ENCODE assay signal across 8 mouse cellular contexts in genomic region chr2:144247337-144247978, GRCm38 (mm10). TPM values are rescaled to one million over a fixed set of nuclear protein-coding genes. Genes with fewer than 3 reads are reported as not detected.
A peak's percentile ranks its signal among the peaks of the same experiment; 100 is the strongest.
DNase-seq lines count a peak whose midpoint lies in the region; ATAC-seq lines count a peak whose summit lies in the region.

No protein-coding gene starts in this region.

- no peak overlapping the region for H3K4me3 ChIP-seq in forebrain, embryonic 12.5 days (replicated peaks)
- H3K4me3 ChIP-seq in forebrain, embryonic 14.5 days (ENCODE audit: low read depth, low read length): no peak overlapping the region
- H3K4me3 ChIP-seq in liver, embryonic 13.5 days (replicated peaks): no peak overlapping the region

- WGBS in forebrain, embryonic 12.5 days: 44% methylated on average over 5 of the region's 5 CpGs
- WGBS in forebrain, embryonic 14.5 days: 50% methylated on average over 5 of the region's 5 CpGs
- 28% methylated on average over 5 of the region's 5 CpGs for WGBS in liver, embryonic 13.5 days (ENCODE audit: insufficient replicate concordance)

- H3K9me3 ChIP-seq in forebrain, embryonic 12.5 days: no peaks in the 10 kb centered on the region
- no peaks in the 10 kb centered on the region for H3K9me3 ChIP-seq in forebrain, embryonic 14.5 days (replicated peaks; ENCODE audit: control insufficient read depth, low read length)
- H3K9me3 ChIP-seq in liver, embryonic 13.5 days (replicated peaks): no peaks in the 10 kb centered on the region

- no peak overlapping the region for H3K9ac ChIP-seq in forebrain, embryonic 12.5 days
- H3K9ac ChIP-seq in forebrain, embryonic 14.5 days (ENCODE audit: low read length): no peak overlapping the region
- no peak overlapping the region for H3K9ac ChIP-seq in liver, embryonic 13.5 days

- ATAC-seq in forebrain, embryonic 12.5 days (ENCODE audit: low FRiP score): no peak
- ATAC-seq in forebrain, embryonic 14.5 days: no peak
- 0 out of 2 replicates have a peak, but pooled peaks have one; percentile 12 for ATAC-seq in liver, embryonic 13.5 days (ENCODE audit: low read depth)

- H3K4me1 ChIP-seq in forebrain, embryonic 12.5 days: no peaks in the 10 kb centered on the region
- H3K4me1 ChIP-seq in forebrain, embryonic 14.5 days (ENCODE audit: control insufficient read depth, insufficient read depth, low read length): no peaks in the 10 kb centered on the region
- peaks cover 17% of the 10 kb centered on the region for H3K4me1 ChIP-seq in liver, embryonic 13.5 days (replicated peaks)

- H3K4me2 ChIP-seq in forebrain, embryonic 12.5 days: no peak overlapping the region
- no peak overlapping the region for H3K4me2 ChIP-seq in forebrain, embryonic 14.5 days (ENCODE audit: low read length)
- no peak overlapping the region for H3K4me2 ChIP-seq in liver, embryonic 13.5 days

- H3K27ac ChIP-seq in forebrain, embryonic 12.5 days: 0 out of 2 replicates have a peak overlapping the region, but pooled peaks have one; percentile 2
- H3K27ac ChIP-seq in forebrain, embryonic 14.5 days (ENCODE audit: low read depth, low read length): no peak overlapping the region
- no peak overlapping the region; the same call in 1 of the 2 replicates for H3K27ac ChIP-seq in liver, embryonic 13.5 days

- no peak for DNase-seq in forebrain, embryonic 14.5 days (ENCODE audit: low spot score)
- DNase-seq in 416B (ENCODE audit: low read depth) (peak; percentile 77), MN1 (ENCODE audit: low spot score) (no peak)
- DNase-seq in heart, adult 18-20 months: peak; percentile 48 to 82
- no peak for DNase-seq in liver, embryonic 13.5 days
- DNase-seq in adrenal gland, adult 18-20 months (ENCODE audit: low spot score in 2 of 2): no peak
- no peak for DNase-seq in urinary bladder, postnatal 36 days (ENCODE audit: low spot score in 2 of 2)

- H3K36me3 ChIP-seq in forebrain, embryonic 12.5 days (replicated peaks): peaks cover 30% of the 10 kb centered on the region
- peaks cover 39% of the 10 kb centered on the region for H3K36me3 ChIP-seq in forebrain, embryonic 14.5 days (ENCODE audit: control insufficient read depth, insufficient read depth, low read length)
- H3K36me3 ChIP-seq in liver, embryonic 13.5 days: peaks cover 36% of the 10 kb centered on the region

- no peaks in the 10 kb centered on the region for H3K27me3 ChIP-seq in forebrain, embryonic 12.5 days
- H3K27me3 ChIP-seq in forebrain, embryonic 14.5 days (replicated peaks; ENCODE audit: control insufficient read depth, insufficient read depth, low read length): no peaks in the 10 kb centered on the region
- H3K27me3 ChIP-seq in liver, embryonic 13.5 days: no peaks in the 10 kb centered on the region

RNA-seq across cellular contexts. Expression of gene Mgme1, which starts 23.0 kb away (rescaled TPM):
- 17.5 and 17.9 TPM in 2 replicates for polyA plus RNA-seq in forebrain, embryonic 12.5 days (2016; fragmentation: Nextera tagmentation; extraction: Ambion mirVana)
- 10.5 and 12.5 TPM in 2 replicates for polyA plus RNA-seq in forebrain, embryonic 14.5 days (2014; fragmentation: Nextera tagmentation; extraction: Ambion mirVana)
- 10 to 100 TPM; 16.2 to 17.9 TPM for total RNA-seq in heart, adult 18-20 months (2021)
- polyA plus RNA-seq in liver, embryonic 13.5 days (2015; fragmentation: Nextera tagmentation; extraction: Ambion mirVana): 14.0 and 14.3 TPM in 2 replicates
- total RNA-seq in adrenal gland, adult 18-20 months (2021): 10 to 100 TPM; 23.2 to 23.7 TPM

RNA-seq across cellular contexts. Expression of gene Snx5, which starts 23.2 kb away (rescaled TPM):
- polyA plus RNA-seq in forebrain, embryonic 12.5 days (2016; fragmentation: Nextera tagmentation; extraction: Ambion mirVana): 93.7 and 98.9 TPM in 2 replicates
- polyA plus RNA-seq in forebrain, embryonic 14.5 days (2014; fragmentation: Nextera tagmentation; extraction: Ambion mirVana): 61.7 and 64.5 TPM in 2 replicates
- 10 to 100 TPM; 59.7 to 65.9 TPM for total RNA-seq in heart, adult 18-20 months (2021)
- polyA plus RNA-seq in liver, embryonic 13.5 days (2015; fragmentation: Nextera tagmentation; extraction: Ambion mirVana): 83.9 and 94.8 TPM in 2 replicates
- total RNA-seq in adrenal gland, adult 18-20 months (2021): 10 to 100 TPM; 82.1 to 86.4 TPM

Comparison
In these comparisons a context has a peak if more than half of its experiments do, and no peak if none do; other contexts are left out.
1. DNase-seq: peak in 416B (single experiment) and heart, adult 18-20 months (2 of 2); none in forebrain, embryonic 14.5 days (single experiment), liver, embryonic 13.5 days (single experiment), adrenal gland, adult 18-20 months (0 of 2), urinary bladder, postnatal 36 days (0 of 2) and MN1 (single experiment).